Mouse (Mus musculus): ENCODE data around the gene Pard3.

GRCm38 (mm10) chr8:127220615-127221014, 156.9 kb downstream of the Pard3 start:
- TF ChIP-seq CTCF (IDR thresholded peaks at IDR 0.05; ENCODE audit: extremely low read depth, insufficient read depth, low read length) (no peak), POLR2A (IDR thresholded peaks at IDR 0.05; ENCODE audit: extremely low read depth, insufficient read depth, low read length) (no peak)
